Mouse (Mus musculus) MEL (cell line): Measurements from ENCODE around the gene Arhgef17.

ENCODE experiments used
- CTCF ChIP-seq, 3 experiments: IDR thresholded peaks in 2 of 3; conservative IDR thresholded peaks in 1 of 3; 2 replicates each; pipeline ENCODE4 v1.5.1; 2011 to 2012; ENCODE audit warnings: low read length in 3 of 3, low read depth in 2 of 3, mild to moderate bottlenecking in 2 of 3, improper control_type of control experiment in 1 of 3, inconsistent platforms in 1 of 3, mixed read lengths in 1 of 3, moderate library complexity in 1 of 3; ENCODE audit not compliant: control insufficient read depth in 1 of 3, insufficient read depth in 1 of 3, poor library complexity in 1 of 3, severe bottlenecking in 1 of 3
- TAL1 ChIP-seq: IDR thresholded peaks from 2 replicates; pipeline ENCODE4 v1.6.1; 2012; ENCODE audit warnings: mild to moderate bottlenecking, inconsistent platforms, low read length, moderate library complexity, mixed read lengths

DNA sequence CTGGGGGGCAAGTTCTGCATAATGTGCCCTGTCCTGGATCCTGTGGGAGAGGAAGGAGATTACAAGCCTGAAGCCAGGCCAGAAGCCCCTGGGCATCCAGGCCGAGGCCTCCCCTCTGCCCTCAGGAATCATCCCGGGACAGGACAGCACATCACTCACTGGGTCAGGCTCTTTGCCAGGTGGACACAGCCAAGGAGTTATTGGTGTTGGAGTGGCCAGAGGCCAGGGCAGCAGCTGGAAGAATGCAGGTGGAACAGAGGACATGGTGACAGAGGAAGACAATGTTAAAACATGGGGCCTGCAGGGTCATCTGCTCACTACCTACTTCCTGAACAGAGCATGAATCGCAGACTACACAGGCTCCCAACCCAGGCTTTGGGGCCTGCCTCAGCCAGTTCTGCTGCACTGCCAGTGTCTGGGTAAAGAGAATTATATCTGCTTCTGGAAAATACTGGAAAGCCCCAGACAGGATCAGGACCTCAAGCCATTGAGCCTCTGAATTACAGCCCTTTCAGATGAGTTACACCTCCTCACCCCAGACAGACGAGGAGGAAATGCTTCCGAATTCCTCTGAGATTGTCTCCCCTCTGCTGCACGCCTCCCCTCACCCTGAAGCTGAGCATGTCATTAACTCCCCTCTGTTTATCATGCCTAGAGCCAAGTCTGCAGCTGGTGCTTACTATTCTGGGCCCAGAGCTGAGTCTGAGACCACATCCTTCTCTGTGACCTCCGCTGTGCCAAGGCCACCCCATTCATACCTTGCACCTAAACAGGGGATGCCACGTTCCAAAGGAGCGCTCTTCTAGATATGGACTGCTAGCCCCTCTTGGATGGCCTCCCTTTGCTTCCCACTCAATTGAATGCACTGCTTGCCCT, 80.2 kb downstream of the Arhgef17 start:
- no peak for TF ChIP-seq TAL1
- TF ChIP-seq CTCF (IDR thresholded peaks at IDR 0.05 in 2 of 3, conservative IDR thresholded peaks at IDR 0.05 in 1 of 3; ENCODE audit: control insufficient read depth in 1 of 3, insufficient read depth in 1 of 3, low read depth in 2 of 3, low read length in 3 of 3, poor library complexity in 1 of 3, severe bottlenecking in 1 of 3): no peak
